Mouse (Mus musculus): ENCODE data around the gene Spata31.

Spata31 gene

GRCm38 (mm10) chr13:64917191-64917590, at the start of gene Spata31:
Spata31 (plus strand) TSS chr13:64917406.
- no peak for DNase-seq (ENCODE audit: low read depth, low spot score)

GRCm38 (mm10) chr13:64903132-64903531, 14.1 kb upstream of the Spata31 start:
- no peak for DNase-seq (ENCODE audit: low read depth, low spot score)

DNA sequence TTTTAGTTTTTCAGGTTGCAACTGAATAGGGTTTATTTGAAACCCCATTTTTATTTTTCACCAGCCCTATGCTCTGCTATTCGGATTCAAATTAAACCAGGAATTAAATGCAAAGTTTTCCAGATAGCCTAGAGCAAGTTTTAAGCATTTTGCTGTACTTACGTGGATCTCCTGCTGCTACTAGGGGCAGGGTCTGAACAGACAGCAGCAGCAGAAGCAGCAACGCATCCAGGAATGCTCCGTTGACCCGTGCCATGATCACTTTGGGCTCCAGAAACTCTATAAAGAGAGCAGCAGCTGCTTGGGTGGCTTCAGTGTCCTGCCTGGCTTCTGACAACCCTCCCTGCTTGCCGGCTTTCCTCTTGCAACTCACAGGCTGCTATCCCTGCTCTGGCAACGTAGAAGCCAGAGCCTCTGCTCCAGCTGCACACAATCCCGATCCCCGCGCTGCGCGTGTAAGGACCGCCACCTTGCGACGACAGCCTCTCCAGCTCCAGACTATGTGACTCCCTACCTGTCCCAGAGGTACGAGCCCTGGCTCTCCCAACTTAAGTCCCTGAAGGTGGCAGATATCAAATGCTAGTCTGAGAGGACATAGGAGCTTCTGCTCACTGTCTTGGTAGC, 13.5 kb upstream of the Spata31 start, which contains the start of gene Cntnap3:
Gene Cntnap3 (minus strand): TSS at position 371 of the 624 bp plus-strand sequence.
- DNase-seq (ENCODE audit: low read depth, low spot score): peak; percentile 40

All from brain, embryonic 18.5 days (tissue).